Mouse (Mus musculus): ENCODE data around the gene Mdh1. TPM values are rescaled to one million over a fixed set of nuclear protein-coding genes. Genes with fewer than 3 reads are reported as not detected.

Mdh1 gene
- polyA plus RNA-seq, 1 experiment from 2014 or later, result 388 TPM

DNA sequence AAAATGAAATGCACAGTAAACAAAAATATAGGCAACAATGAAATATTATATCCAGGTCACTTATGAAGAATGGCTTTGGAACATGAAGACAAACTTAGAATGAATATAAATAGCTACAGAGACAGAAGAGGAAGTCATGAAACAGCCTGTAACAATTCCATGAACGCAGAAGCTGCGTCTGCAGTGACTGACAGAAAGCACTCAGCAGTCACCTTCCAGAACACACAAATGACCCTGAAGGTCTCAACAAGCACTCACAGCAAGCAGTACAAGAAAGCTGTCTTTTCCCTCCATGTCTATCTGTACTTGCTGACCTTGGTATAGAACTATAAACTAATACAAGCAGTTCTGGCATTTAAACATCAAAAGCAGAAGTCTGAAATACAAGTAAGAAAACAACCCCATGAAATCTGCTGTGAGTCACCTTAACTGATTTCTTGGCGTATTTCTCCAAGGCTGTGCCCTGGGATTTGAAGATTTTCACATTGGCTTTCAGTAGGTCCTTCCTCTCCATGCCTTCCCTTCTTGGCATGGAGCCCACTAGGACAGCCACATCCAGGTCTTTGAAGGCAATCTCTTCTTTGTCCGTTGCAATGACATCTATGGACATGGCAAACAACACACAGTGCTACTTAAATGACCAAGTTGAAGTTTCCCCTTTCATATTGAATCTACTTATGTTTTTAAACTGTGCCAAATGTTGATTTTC lies 8.4 kb downstream of the Mdh1 start:
- Histone ChIP-seq H3K9me3 (no peaks in the 10 kb centered on the region), H3K4me3 (no peak overlapping the region), H3K4me1 (no peaks in the 10 kb centered on the region), H3K27me3 (no peaks in the 10 kb centered on the region), H3K27ac (no peak overlapping the region), H3K9ac (no peak overlapping the region), H3K36me3 (peaks cover 43% of the 10 kb centered on the region), H3K4me2 (replicated peaks) (no peak overlapping the region)
- ATAC-seq (ENCODE audit: insufficient number of reproducible peaks, insufficient read depth, low FRiP score, low TSS enrichment), result no peak
- WGBS, result 87% methylated on average over 4 of the region's 4 CpGs

DNA sequence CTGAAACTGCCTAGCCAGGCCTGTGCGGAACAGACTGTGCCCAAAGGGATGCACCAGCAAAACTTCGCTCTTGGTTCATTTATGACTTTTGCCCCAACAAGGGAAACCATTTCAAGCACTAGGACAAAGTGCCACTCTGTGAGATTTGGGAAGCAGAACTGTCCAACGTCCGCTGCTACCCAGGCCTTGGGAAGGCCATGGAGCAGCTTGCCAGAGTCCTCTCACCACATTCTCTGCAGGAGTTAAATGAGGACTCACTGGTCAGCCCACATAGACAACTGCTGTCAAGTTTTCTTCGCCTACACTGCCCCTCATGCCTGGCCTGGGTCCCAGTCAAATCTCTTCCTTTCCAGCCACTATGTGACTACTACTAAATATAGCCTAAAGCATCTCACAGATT lies 10.8 kb downstream of the Mdh1 start:
- H3K4me3 ChIP-seq, result no peak overlapping the region
- no peak for ATAC-seq (ENCODE audit: insufficient number of reproducible peaks, insufficient read depth, low FRiP score, low TSS enrichment)
- H3K27ac ChIP-seq, result no peak overlapping the region
- peaks cover 56% of the 10 kb centered on the region for H3K36me3 ChIP-seq
- no peak overlapping the region for H3K4me2 ChIP-seq (replicated peaks)
- no peak overlapping the region for H3K9ac ChIP-seq
- WGBS, result 89% methylated on average over 5 of the region's 5 CpGs
- no peaks in the 10 kb centered on the region for H3K27me3 ChIP-seq
- no peaks in the 10 kb centered on the region for H3K4me1 ChIP-seq
- H3K9me3 ChIP-seq, result no peaks in the 10 kb centered on the region

GRCm38 (mm10) chr11:21559727-21560126 lies 12.4 kb downstream of the Mdh1 start:
- 88% methylated on average over 11 of the region's 11 CpGs for WGBS

GRCm38 (mm10) chr11:21552049-21552448 lies 20.1 kb downstream of the Mdh1 start:
- WGBS, result 80% methylated on average over 3 of the region's 3 CpGs
- no peak for ATAC-seq (ENCODE audit: insufficient number of reproducible peaks, insufficient read depth, low FRiP score, low TSS enrichment)
- H3K9ac ChIP-seq, result no peak overlapping the region
- no peak overlapping the region for H3K4me3 ChIP-seq
- H3K36me3 ChIP-seq, result no peaks in the 10 kb centered on the region
- H3K27me3 ChIP-seq, result no peaks in the 10 kb centered on the region
- H3K4me2 ChIP-seq (replicated peaks), result no peak overlapping the region
- no peak overlapping the region for H3K27ac ChIP-seq
- H3K9me3 ChIP-seq, result no peaks in the 10 kb centered on the region
- H3K4me1 ChIP-seq, result no peaks in the 10 kb centered on the region

More at GRCm38 (mm10) chr11:21559727-21560126, 12.4 kb downstream of the Mdh1 start:
- Histone ChIP-seq H3K27me3 (no peaks in the 10 kb centered on the region), H3K9me3 (no peaks in the 10 kb centered on the region), H3K4me1 (no peaks in the 10 kb centered on the region), H3K4me2 (replicated peaks) (no peak overlapping the region), H3K27ac (no peak overlapping the region), H3K36me3 (peaks cover 45% of the 10 kb centered on the region), H3K4me3 (no peak overlapping the region), H3K9ac (no peak overlapping the region)
- ATAC-seq (ENCODE audit: insufficient number of reproducible peaks, insufficient read depth, low FRiP score, low TSS enrichment), result no peak

DNA sequence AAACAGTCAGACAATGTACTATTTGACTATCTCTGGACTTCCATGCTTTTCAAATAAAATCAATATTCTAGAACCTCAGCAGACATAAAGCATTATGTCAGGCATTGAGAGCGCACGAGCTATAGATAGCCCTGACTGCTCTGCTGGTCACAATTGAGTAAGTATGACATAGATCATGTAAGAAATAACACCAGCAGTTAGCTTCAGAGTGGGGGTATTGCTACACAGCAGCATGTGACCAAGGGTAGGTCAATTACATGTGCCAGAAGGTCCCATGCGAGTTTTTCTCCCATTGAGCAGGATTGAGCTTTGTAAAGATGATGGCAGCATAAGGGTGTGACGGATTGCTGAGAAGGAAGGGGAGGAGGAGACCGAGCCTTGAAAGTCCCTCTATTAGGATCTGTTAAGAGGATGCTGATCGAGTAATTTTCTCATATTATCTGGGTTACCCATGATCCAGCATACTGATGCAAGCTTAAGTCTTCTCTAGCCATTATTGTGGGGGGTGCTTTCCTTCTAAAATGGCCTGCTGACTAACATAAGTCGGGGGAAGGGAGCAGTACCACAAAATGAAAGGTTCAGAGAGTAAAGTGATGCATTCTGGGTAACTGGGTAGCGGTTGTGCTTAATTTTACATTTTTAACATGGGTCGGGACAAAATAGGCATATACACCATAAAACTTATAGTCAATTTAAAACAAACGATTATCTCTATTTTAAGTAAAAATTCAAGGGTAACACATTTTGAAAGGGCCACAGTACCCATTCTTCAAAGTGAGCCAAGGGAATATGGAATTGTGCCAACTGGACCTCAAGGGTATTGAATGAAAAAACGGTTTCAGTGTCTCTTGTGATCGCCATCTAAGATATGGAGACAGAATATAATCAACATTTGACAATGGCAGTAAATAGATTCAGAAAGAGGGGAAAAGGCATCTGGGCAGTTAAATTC lies 21.7 kb downstream of the Mdh1 start:
- Histone ChIP-seq H3K4me1 (no peaks in the 10 kb centered on the region), H3K4me2 (replicated peaks) (no peak overlapping the region), H3K27me3 (no peaks in the 10 kb centered on the region), H3K4me3 (no peak overlapping the region), H3K9me3 (no peaks in the 10 kb centered on the region), H3K27ac (no peak overlapping the region), H3K9ac (no peak overlapping the region), H3K36me3 (no peaks in the 10 kb centered on the region)
- no peak for ATAC-seq (ENCODE audit: insufficient number of reproducible peaks, insufficient read depth, low FRiP score, low TSS enrichment)
- WGBS, result 87% methylated on average over 12 of the region's 12 CpGs

DNA sequence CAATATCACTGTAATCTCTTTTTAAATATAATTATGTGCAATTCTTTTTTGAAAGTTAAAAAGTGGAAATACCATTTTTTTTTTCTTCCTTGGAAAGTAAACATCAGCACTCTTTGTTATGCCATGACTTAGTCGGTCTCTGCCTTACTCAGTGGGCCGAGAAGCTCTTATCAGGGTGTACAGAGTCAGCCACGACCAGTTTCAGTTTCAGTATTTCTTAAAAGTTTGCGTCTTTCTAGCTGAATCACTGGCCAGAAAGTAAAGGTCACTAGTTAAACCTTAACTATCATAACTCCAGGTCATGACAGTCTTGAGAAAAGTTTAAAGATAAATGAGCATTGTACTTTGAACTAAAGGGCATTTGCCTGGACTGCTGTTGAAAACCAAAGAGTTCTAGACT lies 22.4 kb downstream of the Mdh1 start:
- no peaks in the 10 kb centered on the region for H3K36me3 ChIP-seq
- 91% methylated on average over 4 of the region's 4 CpGs for WGBS
- H3K27me3 ChIP-seq, result no peaks in the 10 kb centered on the region
- no peak overlapping the region for H3K9ac ChIP-seq
- no peak overlapping the region for H3K27ac ChIP-seq
- H3K4me1 ChIP-seq, result no peaks in the 10 kb centered on the region
- no peaks in the 10 kb centered on the region for H3K9me3 ChIP-seq
- ATAC-seq (ENCODE audit: insufficient number of reproducible peaks, insufficient read depth, low FRiP score, low TSS enrichment), result no peak
- H3K4me3 ChIP-seq, result no peak overlapping the region
- no peak overlapping the region for H3K4me2 ChIP-seq (replicated peaks)

- H3K4me3 ChIP-seq, result no peak overlapping the region
- 89% methylated on average over 2 of the region's 2 CpGs for WGBS
Observed at GRCm38 (mm10) chr11:21549052-21549451, 23.1 kb downstream of the Mdh1 start.

GRCm38 (mm10) chr11:21547518-21547917 lies 24.6 kb downstream of the Mdh1 start:
- Histone ChIP-seq H3K4me3 (no peak overlapping the region), H3K27me3 (no peaks in the 10 kb centered on the region), H3K27ac (no peak overlapping the region), H3K4me1 (no peaks in the 10 kb centered on the region), H3K4me2 (replicated peaks) (no peak overlapping the region), H3K36me3 (no peaks in the 10 kb centered on the region), H3K9me3 (no peaks in the 10 kb centered on the region), H3K9ac (no peak overlapping the region)
- ATAC-seq (ENCODE audit: insufficient number of reproducible peaks, insufficient read depth, low FRiP score, low TSS enrichment), result no peak

More at GRCm38 (mm10) chr11:21549052-21549451, 23.1 kb downstream of the Mdh1 start:
- Histone ChIP-seq H3K9ac (no peak overlapping the region), H3K4me2 (replicated peaks) (no peak overlapping the region), H3K4me1 (no peaks in the 10 kb centered on the region), H3K9me3 (no peaks in the 10 kb centered on the region), H3K27ac (no peak overlapping the region), H3K27me3 (no peaks in the 10 kb centered on the region), H3K36me3 (no peaks in the 10 kb centered on the region)
- ATAC-seq (ENCODE audit: insufficient number of reproducible peaks, insufficient read depth, low FRiP score, low TSS enrichment), result no peak

GRCm38 (mm10) chr11:21546671-21547070 lies 25.5 kb downstream of the Mdh1 start:
- H3K4me3 ChIP-seq, result no peak overlapping the region
- WGBS, result 72% methylated on average over 1 of the region's 1 CpGs
- H3K27me3 ChIP-seq, result no peaks in the 10 kb centered on the region
- no peak overlapping the region for H3K27ac ChIP-seq
- H3K9me3 ChIP-seq, result no peaks in the 10 kb centered on the region
- no peaks in the 10 kb centered on the region for H3K4me1 ChIP-seq
- H3K4me2 ChIP-seq (replicated peaks), result no peak overlapping the region
- ATAC-seq (ENCODE audit: insufficient number of reproducible peaks, insufficient read depth, low FRiP score, low TSS enrichment), result no peak
- H3K9ac ChIP-seq, result no peak overlapping the region
- no peaks in the 10 kb centered on the region for H3K36me3 ChIP-seq

DNA sequence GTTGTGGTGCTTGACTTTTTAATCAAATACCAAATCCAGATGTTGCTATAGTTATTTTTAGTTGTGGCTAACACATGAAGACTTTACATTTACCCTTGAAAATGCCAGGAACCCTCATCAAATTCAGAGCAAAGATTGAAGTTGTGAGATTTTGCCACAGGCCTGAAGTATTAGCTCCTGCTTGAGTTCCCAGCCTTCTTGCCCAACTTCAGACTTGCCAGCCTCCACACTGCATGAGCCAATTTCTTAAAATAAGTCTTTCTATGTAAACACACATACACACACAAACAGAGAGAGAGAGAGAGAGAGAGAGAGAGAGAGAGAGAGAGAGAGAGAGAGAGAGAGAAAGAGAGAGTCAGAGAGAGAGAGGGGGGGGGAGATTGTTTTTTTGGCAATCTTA lies 26.2 kb downstream of the Mdh1 start:
- Histone ChIP-seq H3K27ac (no peak overlapping the region), H3K36me3 (no peaks in the 10 kb centered on the region), H3K4me2 (replicated peaks) (no peak overlapping the region), H3K4me3 (no peak overlapping the region), H3K27me3 (no peaks in the 10 kb centered on the region), H3K9me3 (no peaks in the 10 kb centered on the region), H3K9ac (no peak overlapping the region), H3K4me1 (no peaks in the 10 kb centered on the region)
- ATAC-seq (ENCODE audit: insufficient number of reproducible peaks, insufficient read depth, low FRiP score, low TSS enrichment), result no peak

GRCm38 (mm10) chr11:21545021-21545420 lies 27.1 kb downstream of the Mdh1 start:
- Histone ChIP-seq H3K9ac (no peak overlapping the region), H3K27me3 (no peaks in the 10 kb centered on the region), H3K36me3 (no peaks in the 10 kb centered on the region), H3K27ac (no peak overlapping the region), H3K4me2 (replicated peaks) (no peak overlapping the region), H3K9me3 (no peaks in the 10 kb centered on the region), H3K4me1 (no peaks in the 10 kb centered on the region), H3K4me3 (no peak overlapping the region)
- WGBS, result 54% methylated on average over 2 of the region's 2 CpGs
- no peak for ATAC-seq (ENCODE audit: insufficient number of reproducible peaks, insufficient read depth, low FRiP score, low TSS enrichment)

- WGBS, result 82% methylated on average over 5 of the region's 5 CpGs
- no peak for ATAC-seq (ENCODE audit: insufficient number of reproducible peaks, insufficient read depth, low FRiP score, low TSS enrichment)
- H3K4me2 ChIP-seq (replicated peaks), result no peak overlapping the region
Observed at GRCm38 (mm10) chr11:21542731-21543130, 29.4 kb downstream of the Mdh1 start.

More at GRCm38 (mm10) chr11:21542731-21543130, 29.4 kb downstream of the Mdh1 start:
- Histone ChIP-seq H3K9me3 (no peaks in the 10 kb centered on the region), H3K4me1 (no peaks in the 10 kb centered on the region), H3K27ac (no peak overlapping the region), H3K36me3 (no peaks in the 10 kb centered on the region), H3K27me3 (no peaks in the 10 kb centered on the region), H3K9ac (no peak overlapping the region), H3K4me3 (no peak overlapping the region)

Data from embryonic facial prominence, embryonic 12.5 days (tissue).